In the genomic region with DNA sequence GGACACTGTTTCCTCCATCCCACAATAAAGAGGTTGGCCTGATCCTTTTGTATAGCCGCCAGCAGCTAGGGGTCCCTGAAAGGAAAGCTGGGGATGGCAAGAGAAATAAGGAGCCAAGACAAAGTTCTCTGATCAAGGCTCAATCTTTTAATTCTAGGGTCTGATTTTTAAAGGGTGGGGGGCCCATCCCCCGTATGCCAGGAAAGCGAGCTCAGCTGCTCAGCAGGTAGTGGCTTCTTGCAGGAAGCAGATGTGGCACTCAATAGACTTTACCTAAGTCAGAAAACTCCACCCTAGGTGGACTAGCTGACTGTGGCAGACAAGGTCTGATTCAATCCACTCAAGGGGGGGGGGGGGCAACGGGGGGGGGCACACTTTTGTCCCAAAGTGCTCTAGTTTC, we compare ENCODE assay signal across 17 mouse cellular contexts. TPM values are rescaled to one million over a fixed set of nuclear protein-coding genes. Genes with fewer than 3 reads are reported as not detected.
"Had no signal": no experiment of that assay in that cellular context is flagged by ENCODE, and none has a peak within 500 bp of the region (broad histone marks: within the 10 kb centered on the region; RNA-seq: fewer than 3 reads in every experiment).

No protein-coding gene starts in this region.

- DNase-seq: kidney, adult 2 months; kidney, postnatal 14 days; layer of hippocampus, postnatal 36 days; midbrain, embryonic 14.5 days; right cerebral cortex, adult 18-20 months; thymus, adult 2 months; thymus, postnatal 25 days had no signal

- H3K4me3 ChIP-seq: kidney, embryonic 15.5 days; limb, embryonic 15.5 days; lung, embryonic 15.5 days; midbrain, embryonic 10.5 days; myocyte; neural tube, embryonic 15.5 days had no signal

- H3K9me3 ChIP-seq: kidney, embryonic 15.5 days; limb, embryonic 15.5 days; lung, embryonic 15.5 days; midbrain, embryonic 10.5 days; neural tube, embryonic 15.5 days had no signal

- H3K4me2 ChIP-seq: kidney, embryonic 15.5 days; limb, embryonic 15.5 days; lung, embryonic 15.5 days; neural tube, embryonic 15.5 days had no signal

- H3K27ac ChIP-seq: kidney, embryonic 15.5 days; limb, embryonic 15.5 days; lung, embryonic 15.5 days; midbrain, embryonic 10.5 days; neural tube, embryonic 15.5 days; stomach, postnatal 0 days had no signal

- H3K36me3 ChIP-seq: kidney, embryonic 15.5 days; limb, embryonic 15.5 days; lung, embryonic 15.5 days; midbrain, embryonic 10.5 days; neural tube, embryonic 15.5 days had no signal

- ATAC-seq: intestine, embryonic 16.5 days had no signal

- H3K27me3 ChIP-seq: kidney, embryonic 15.5 days; limb, embryonic 15.5 days; lung, embryonic 15.5 days; neural tube, embryonic 15.5 days had no signal

- H3K9ac ChIP-seq: kidney, embryonic 15.5 days; limb, embryonic 15.5 days; lung, embryonic 15.5 days; neural tube, embryonic 15.5 days had no signal

RNA-seq across cellular contexts. Expression of a gene that starts 1.9 kb away (rescaled TPM):
- polyA plus RNA-seq: myocyte had no signal

RNA-seq across cellular contexts. Expression of a gene that starts 7.4 kb away (rescaled TPM):
- polyA plus RNA-seq: myocyte had no signal

RNA-seq across cellular contexts. Expression of a gene that starts 13.0 kb away (rescaled TPM):
- polyA plus RNA-seq: neural tube, embryonic 11.5 days had no signal

RNA-seq across cellular contexts. Expression of a gene that starts 23.4 kb away (rescaled TPM):
- total RNA-seq: megakaryocyte progenitor cell, adult 5-6 weeks had no signal
